Mouse (Mus musculus): ENCODE data around the gene Map3k20.

The Map3k20 gene

DNA sequence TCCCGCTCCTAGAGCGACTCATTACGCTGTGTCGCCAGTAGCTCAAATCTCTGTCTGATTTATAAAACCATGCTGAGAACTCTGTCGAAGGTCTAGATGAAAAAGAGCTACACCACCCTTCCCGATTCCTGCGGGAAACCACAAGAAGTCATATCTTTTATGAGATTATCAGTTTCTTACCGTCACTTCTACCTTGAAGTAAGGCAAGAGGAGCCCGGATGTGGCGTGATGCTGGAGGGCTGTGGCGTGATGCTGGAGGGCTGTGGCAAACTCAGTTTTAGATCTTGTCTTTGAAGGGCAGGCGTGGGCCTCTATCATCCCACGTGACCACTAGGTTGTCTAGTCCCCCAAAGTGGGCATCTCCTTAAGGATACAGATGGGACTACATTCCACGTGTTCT lies 3.5 kb upstream of the Map3k20 start:
- no peak for DNase-seq

GRCm38 (mm10) chr2:72282733-72283132 lies 2.7 kb upstream of the Map3k20 start:
- no peak for DNase-seq

DNA sequence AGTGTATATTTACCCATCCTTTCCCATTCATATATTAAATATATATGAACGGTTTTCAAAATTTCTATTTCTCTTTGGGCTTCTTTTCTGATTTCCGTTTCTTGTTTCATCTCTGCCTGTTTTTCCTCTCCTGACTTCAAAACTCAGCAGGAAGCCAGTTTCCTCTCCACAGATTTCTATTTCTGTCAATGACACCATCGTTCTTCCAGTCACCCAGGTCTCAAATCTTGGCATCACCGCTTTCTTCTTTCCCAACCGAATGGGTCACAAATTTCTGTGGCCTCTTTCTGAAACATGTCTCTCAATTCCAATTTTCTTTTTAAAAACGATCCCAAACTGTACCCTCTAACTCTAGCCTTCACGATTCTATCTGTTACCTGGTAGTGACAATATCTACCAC lies 748 bp upstream of the Map3k20 start:
- DNase-seq: no peak

- DNase-seq: no peak
Observed at GRCm38 (mm10) chr2:72285888-72286661, 638 bp downstream of the Map3k20 start.

- DNase-seq: no peak
Observed at GRCm38 (mm10) chr2:72287142-72287541, 1.7 kb downstream of the Map3k20 start.

GRCm38 (mm10) chr2:72288932-72289534 lies 3.6 kb downstream of the Map3k20 start:
- DNase-seq: no peak

DNA sequence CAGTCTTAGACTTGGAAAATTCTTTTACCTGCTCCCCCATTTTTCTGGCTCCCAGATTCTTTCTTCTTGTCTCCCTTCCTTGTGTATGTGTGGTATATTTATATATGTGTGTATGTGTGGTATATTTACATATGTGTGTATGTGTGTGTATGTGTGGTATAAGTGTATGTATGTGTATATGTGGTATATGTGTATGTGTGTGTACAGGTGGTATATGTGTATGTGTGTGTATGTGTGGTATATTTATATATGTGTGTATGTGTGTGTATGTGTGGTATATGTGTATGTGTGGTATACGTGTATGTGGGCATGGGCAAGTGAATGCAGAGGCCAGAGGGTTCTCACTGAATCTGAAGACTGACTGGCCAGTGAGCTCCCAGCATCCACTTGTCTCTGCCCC lies 5.7 kb downstream of the Map3k20 start:
- no peak for DNase-seq

GRCm38 (mm10) chr2:72292573-72292972 lies 7.1 kb downstream of the Map3k20 start:
- DNase-seq: no peak

DNA sequence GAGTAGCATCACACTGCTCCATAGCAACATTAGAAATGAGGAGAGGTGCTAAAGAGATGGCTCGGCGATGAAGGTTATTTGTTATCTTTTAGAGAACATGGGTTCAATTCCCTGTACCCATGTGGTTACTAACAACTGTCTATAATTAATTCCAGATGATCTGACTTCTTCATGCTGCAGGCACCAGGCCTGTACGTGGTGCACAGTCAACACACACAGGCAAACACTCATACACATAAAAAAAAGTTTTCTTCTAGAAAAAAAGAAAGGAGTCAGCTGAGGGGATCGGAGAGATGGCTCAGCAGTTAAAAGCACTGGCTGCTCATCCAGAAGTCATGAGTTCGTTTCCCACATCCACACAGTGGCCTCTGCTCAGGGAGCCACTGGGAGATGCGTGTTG lies 9.6 kb downstream of the Map3k20 start:
- DNase-seq: no peak

DNA sequence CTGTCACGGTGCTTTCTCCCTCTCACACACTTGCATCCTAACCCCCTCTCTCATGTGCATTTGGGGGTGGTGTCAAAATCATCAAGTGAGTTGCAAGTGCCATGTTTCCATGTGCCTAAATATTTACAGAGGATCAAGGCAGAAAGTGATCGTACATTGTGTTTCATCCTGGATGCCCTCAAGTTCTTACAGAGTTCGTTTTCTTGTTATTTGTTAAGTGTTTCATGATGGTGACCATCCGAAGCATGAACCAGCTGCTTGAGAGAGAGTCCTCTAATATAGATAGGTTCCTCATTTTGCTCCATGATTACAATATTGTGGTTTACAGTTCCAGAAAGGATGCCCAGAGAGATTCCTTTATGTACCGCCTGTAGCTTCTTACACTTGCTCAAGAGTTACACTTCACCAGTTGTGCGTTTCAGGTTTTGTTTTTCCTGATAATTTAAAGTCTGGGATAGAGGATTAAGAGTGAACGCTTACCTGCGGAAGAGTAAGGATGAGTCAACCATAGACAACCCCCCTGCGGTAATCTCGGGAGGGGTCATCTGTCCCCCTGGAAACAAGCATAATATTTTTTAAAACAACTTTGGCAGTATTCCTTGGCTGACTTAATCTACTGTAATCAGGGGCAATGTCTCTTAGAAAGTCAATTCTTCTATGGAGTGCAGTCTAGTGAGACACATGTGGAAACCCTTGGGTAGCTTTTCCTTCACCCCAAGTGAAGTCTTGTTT lies 11.7 kb downstream of the Map3k20 start:
- DNase-seq: no peak

GRCm38 (mm10) chr2:72297716-72298082 lies 12.3 kb downstream of the Map3k20 start:
- no peak for DNase-seq

GRCm38 (mm10) chr2:72298406-72298805 lies 13.0 kb downstream of the Map3k20 start:
- no peak for DNase-seq

- no peak for DNase-seq
Observed at GRCm38 (mm10) chr2:72301194-72301916, 15.9 kb downstream of the Map3k20 start.

DNA sequence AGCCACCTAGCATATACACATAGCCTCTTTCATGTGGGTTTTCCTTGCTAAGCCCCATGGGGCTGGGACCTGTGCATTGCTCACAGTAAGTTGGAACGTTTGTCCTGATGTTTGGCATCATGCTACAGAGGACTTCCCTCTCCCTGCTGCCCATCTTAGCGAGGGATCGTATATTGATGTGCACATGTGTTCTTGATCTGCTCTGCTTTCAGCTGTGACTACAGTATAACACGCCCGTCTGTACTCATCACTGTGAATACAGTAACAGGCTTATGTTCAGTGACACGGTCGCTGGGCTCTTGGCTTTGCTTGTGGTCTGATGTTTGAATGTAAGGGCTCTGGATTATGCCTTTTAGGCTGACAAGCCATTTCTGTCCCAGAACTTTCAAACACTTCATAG lies 20.3 kb downstream of the Map3k20 start:
- DNase-seq: no peak

- no peak for DNase-seq
Observed at GRCm38 (mm10) chr2:72308351-72308750, 22.9 kb downstream of the Map3k20 start.

- no peak for DNase-seq
Observed at GRCm38 (mm10) chr2:72308981-72309380, 23.5 kb downstream of the Map3k20 start.

DNA sequence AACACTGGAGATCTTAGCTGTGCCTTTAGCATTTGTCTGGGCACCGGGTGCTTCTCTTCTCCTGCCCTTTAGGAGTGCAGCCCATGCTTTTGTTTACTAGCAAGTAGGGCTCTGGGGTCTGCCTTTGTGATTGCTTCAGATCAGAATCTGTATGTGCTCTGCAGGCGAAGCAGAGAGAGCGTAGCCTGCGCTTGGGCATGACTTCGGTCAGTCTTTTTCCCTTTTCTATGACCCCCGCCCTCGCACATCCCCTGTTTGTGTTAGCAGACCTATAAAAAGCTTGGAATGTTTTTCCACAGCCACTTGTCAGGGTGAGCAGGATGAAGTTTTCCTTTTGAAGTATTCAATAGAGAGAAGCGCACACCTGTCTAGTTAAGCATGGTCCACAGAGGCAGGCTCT lies 26.0 kb downstream of the Map3k20 start:
- no peak for DNase-seq

GRCm38 (mm10) chr2:72313312-72313711 lies 27.9 kb downstream of the Map3k20 start:
- DNase-seq: no peak

DNA sequence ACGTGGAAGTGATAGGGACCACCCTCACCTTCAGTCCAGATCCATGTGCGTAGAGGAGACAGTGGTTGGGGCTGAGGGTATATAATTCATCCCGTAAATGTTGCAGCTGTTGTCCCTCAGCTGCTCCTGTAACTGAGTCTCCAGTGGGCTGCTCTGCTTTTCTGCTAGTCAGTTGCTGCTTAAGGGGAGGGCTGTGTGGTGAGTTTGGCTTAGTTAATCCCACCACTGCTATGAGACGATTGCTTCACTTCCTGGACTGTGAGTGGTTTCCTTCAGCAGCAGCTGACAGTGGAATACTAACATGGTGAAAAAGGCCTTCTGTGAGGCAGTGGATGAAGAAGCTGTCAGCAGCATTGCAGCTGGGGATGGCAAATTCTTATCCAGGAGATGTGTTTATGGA lies 33.0 kb downstream of the Map3k20 start:
- DNase-seq: no peak

GRCm38 (mm10) chr2:72319028-72319798 lies 33.8 kb downstream of the Map3k20 start:
- DNase-seq: no peak

GRCm38 (mm10) chr2:72320661-72321060 lies 35.2 kb downstream of the Map3k20 start:
- no peak for DNase-seq

- DNase-seq: no peak
Observed at GRCm38 (mm10) chr2:72321591-72321990, 36.2 kb downstream of the Map3k20 start.
